Mouse (Mus musculus) forebrain, postnatal 0 days (tissue): ENCODE results near the gene Fgfbp1. TPM values are rescaled to one million over a fixed set of nuclear protein-coding genes. Genes with fewer than 3 reads are reported as not detected.
A peak's percentile ranks its signal among the peaks of the same experiment; 100 is the strongest.

Experiments used
- ATAC-seq: fragments of 200-750 bp; cut with Nextera tagmentation; 2 replicates; pipeline ENCODE4 v1.8.0; 2017; ENCODE audit warnings: mild to moderate bottlenecking, moderate library complexity
- DNase-seq: peaks from one replicate; pipeline ENCODE4 v3.0.0-alpha.2; 2015
- H3K27ac ChIP-seq: fragments of 300-500 bp; sonication (generic); 2 replicates; pipeline ENCODE4 v1.5.1; 2014; ENCODE audit warnings: low read depth, mild to moderate bottlenecking, antibody characterized with exemption, low read length, moderate library complexity, mixed read lengths
- H3K27me3 ChIP-seq: fragments of 300-500 bp; sonication (generic); 2 replicates; pipeline ENCODE4 v1.6.1; 2014; ENCODE audit warnings: mild to moderate bottlenecking, low read length, mixed read lengths; ENCODE audit not compliant: insufficient read depth
- H3K36me3 ChIP-seq: fragments of 300-500 bp; sonication (generic); 2 replicates; pipeline ENCODE4 v1.6.1; 2014; ENCODE audit warnings: mild to moderate bottlenecking, moderate library complexity; ENCODE audit not compliant: insufficient read depth
- H3K4me1 ChIP-seq: fragments of 300-500 bp; sonication (generic); 2 replicates; pipeline ENCODE4 v1.6.1; 2014; ENCODE audit warnings: antibody characterized with exemption; ENCODE audit not compliant: insufficient read depth
- H3K4me2 ChIP-seq: fragments of 300-500 bp; sonication (generic); 2 replicates; pipeline ENCODE4 v1.6.1; 2014; ENCODE audit warnings: low read depth, mild to moderate bottlenecking, moderate library complexity
- H3K4me3 ChIP-seq: fragments of 300-500 bp; sonication (generic); 2 replicates; pipeline ENCODE4 v1.5.1; 2014; ENCODE audit warnings: low read depth, low read length, mixed read lengths
- H3K9ac ChIP-seq: fragments of 300-500 bp; sonication (generic); 2 replicates; pipeline ENCODE4 v1.6.1; 2014; ENCODE audit warnings: mild to moderate bottlenecking
- H3K9me3 ChIP-seq: fragments of 300-500 bp; sonication (generic); 2 replicates; pipeline ENCODE4 v1.6.1; 2016; ENCODE audit warnings: low read length
- CTCF ChIP-seq: sonication (generic); IDR thresholded peaks from 2 replicates; pipeline ENCODE4 v1.5.1; 2016; ENCODE audit warnings: antibody characterized with exemption, control low read depth, low read depth
- WGBS: fragments of 180-500 bp; shearing (Covaris S2); extraction: QIAGEN DNeasy Blood & Tissue Kit; methylation state at CpG from one replicate; pipeline ENCODE4 v1.1.7; 2014; 5-methylcytosine and 5-hydroxymethylcytosine counted together
- polyA plus RNA-seq: library from polyadenylated mRNA; unstranded; fragments of >200 nt; fragmentation: Nextera tagmentation; extraction: Ambion mirVana; gene quantifications from 2 replicates; pipeline ENCODE4 v1.2.1, GENCODE M21; 2015
- total RNA-seq: library from RNA; depleted of rRNA; stranded (reverse); fragments of >200 nt; gene quantifications from 2 replicates; pipeline ENCODE4 v1.2.3, GENCODE M21; 2014

Fgfbp1 gene
- total and polyA plus RNA-seq, 2 experiments from 2014 or later, result 10.6 to 12.6 TPM

DNA sequence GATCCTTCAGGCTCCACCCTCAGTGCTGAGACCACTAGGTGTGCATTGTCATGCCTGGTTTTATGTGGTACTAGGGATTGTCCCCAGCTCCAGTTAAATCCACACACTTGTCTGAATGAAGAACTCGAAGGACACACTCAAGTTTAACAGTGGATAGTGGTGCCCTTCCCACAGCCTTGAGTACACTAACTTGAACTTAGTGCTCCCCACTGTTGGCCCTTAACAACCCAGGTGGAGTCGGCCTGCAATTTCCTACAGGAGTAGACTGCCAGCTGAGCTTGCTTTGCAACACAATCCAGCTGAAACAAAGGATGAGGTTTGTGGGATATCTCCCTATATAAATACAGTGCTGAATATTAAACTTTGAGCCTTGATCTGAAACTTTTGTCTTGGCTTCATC is 12.9 kb downstream of the Fgfbp1 start:
- H3K36me3 ChIP-seq, result no peaks in the 10 kb centered on the region
- H3K4me1 ChIP-seq, result no peaks in the 10 kb centered on the region
- H3K27me3 ChIP-seq, result no peaks in the 10 kb centered on the region
- ATAC-seq, result no peak
- no peak overlapping the region for H3K27ac ChIP-seq
- no peak for DNase-seq
- 65% methylated on average over 2 of the region's 2 CpGs for WGBS
- TF ChIP-seq CTCF, result no peak
- H3K4me3 ChIP-seq, result no peak overlapping the region
- H3K9me3 ChIP-seq, result no peaks in the 10 kb centered on the region
- no peak overlapping the region for H3K4me2 ChIP-seq
- H3K9ac ChIP-seq, result no peak overlapping the region

- no peak overlapping the region for H3K4me2 ChIP-seq
- H3K27ac ChIP-seq, result no peak overlapping the region
- H3K9ac ChIP-seq, result no peak overlapping the region
- no peaks in the 10 kb centered on the region for H3K27me3 ChIP-seq
- no peaks in the 10 kb centered on the region for H3K9me3 ChIP-seq
- H3K4me1 ChIP-seq, result no peaks in the 10 kb centered on the region
- WGBS, result 92% methylated on average over 3 of the region's 3 CpGs
- no peak for ATAC-seq
- TF ChIP-seq CTCF, result no peak
- DNase-seq, result no peak
- no peaks in the 10 kb centered on the region for H3K36me3 ChIP-seq
- H3K4me3 ChIP-seq, result no peak overlapping the region
Observed at GRCm38 (mm10) chr5:43961056-43961455, 20.5 kb downstream of the Fgfbp1 start.

- 75% methylated on average over 3 of the region's 3 CpGs for WGBS
Observed at GRCm38 (mm10) chr5:43959884-43960440, 21.6 kb downstream of the Fgfbp1 start.

GRCm38 (mm10) chr5:43953241-43953640 is 28.3 kb downstream of the Fgfbp1 start:
- 54% methylated on average over 1 of the region's 1 CpGs for WGBS
- H3K4me2 ChIP-seq, result no peak overlapping the region
- DNase-seq (no peak), ATAC-seq (no peak)
- H3K9ac ChIP-seq, result no peak overlapping the region
- H3K4me3 ChIP-seq, result no peak overlapping the region
- H3K27me3 ChIP-seq, result no peaks in the 10 kb centered on the region
- peaks cover 4% of the 10 kb centered on the region for H3K4me1 ChIP-seq
- no peaks in the 10 kb centered on the region for H3K36me3 ChIP-seq
- no peak for TF ChIP-seq CTCF
- H3K9me3 ChIP-seq, result no peaks in the 10 kb centered on the region
- no peak overlapping the region for H3K27ac ChIP-seq

More at GRCm38 (mm10) chr5:43959884-43960440, 21.6 kb downstream of the Fgfbp1 start:
- Histone ChIP-seq H3K27me3 (no peaks in the 10 kb centered on the region), H3K9ac (no peak overlapping the region), H3K27ac (no peak overlapping the region), H3K4me3 (no peak overlapping the region), H3K4me2 (no peak overlapping the region), H3K36me3 (no peaks in the 10 kb centered on the region), H3K4me1 (no peaks in the 10 kb centered on the region), H3K9me3 (no peaks in the 10 kb centered on the region)
- no peak for TF ChIP-seq CTCF
- DNase-seq (no peak), ATAC-seq (no peak)

- H3K4me3 ChIP-seq, result no peak overlapping the region
- TF ChIP-seq CTCF, result no peak
Observed at GRCm38 (mm10) chr5:43948748-43949275, 32.8 kb downstream of the Fgfbp1 start.

GRCm38 (mm10) chr5:43948111-43948743 is 33.4 kb downstream of the Fgfbp1 start:
- peak; percentile 61 for ATAC-seq
- DNase-seq, result peak; percentile 4
- H3K36me3 ChIP-seq, result no peaks in the 10 kb centered on the region
- no peaks in the 10 kb centered on the region for H3K9me3 ChIP-seq
- 2% methylated on average over 27 of the region's 27 CpGs for WGBS
- TF ChIP-seq CTCF, result no peak
- H3K4me2 ChIP-seq, result peak overlapping the region; percentile 45
- H3K9ac ChIP-seq, result peak overlapping the region; percentile 6; the same call in 1 of the 2 replicates
- H3K27ac ChIP-seq, result no peak overlapping the region
- peaks cover 4% of the 10 kb centered on the region for H3K4me1 ChIP-seq
- H3K27me3 ChIP-seq, result no peaks in the 10 kb centered on the region
- peak overlapping the region; percentile 25 for H3K4me3 ChIP-seq

More at GRCm38 (mm10) chr5:43948748-43949275, 32.8 kb downstream of the Fgfbp1 start:
- Histone ChIP-seq H3K4me2 (peak overlapping the region; percentile 45), H3K27ac (no peak overlapping the region), H3K9me3 (no peaks in the 10 kb centered on the region), H3K4me1 (peaks cover 4% of the 10 kb centered on the region), H3K27me3 (no peaks in the 10 kb centered on the region), H3K36me3 (no peaks in the 10 kb centered on the region), H3K9ac (no peak overlapping the region)
- DNase-seq (no peak), ATAC-seq (no peak)
- WGBS, result 4% methylated on average over 8 of the region's 8 CpGs

- Histone ChIP-seq H3K27me3 (no peaks in the 10 kb centered on the region), H3K9ac (no peak overlapping the region), H3K9me3 (no peaks in the 10 kb centered on the region), H3K4me2 (peak overlapping the region; percentile 45), H3K4me1 (peaks cover 4% of the 10 kb centered on the region), H3K4me3 (peak overlapping the region; percentile 25), H3K27ac (no peak overlapping the region), H3K36me3 (no peaks in the 10 kb centered on the region)
- 30% methylated on average over 9 of the region's 9 CpGs for WGBS
- DNase-seq (no peak), ATAC-seq (peak; percentile 45; the same call in 1 of the 2 replicates)
- no peak for TF ChIP-seq CTCF
Observed at GRCm38 (mm10) chr5:43947330-43947977, 34.1 kb downstream of the Fgfbp1 start.
